Mouse (Mus musculus): ENCODE data around the gene S100a16.

The S100a16 gene

GRCm38 (mm10) chr3:90517711-90518110 lies 19.3 kb upstream of the S100a16 start:
- no peak for DNase-seq (ENCODE audit: low read depth, low spot score)

GRCm38 (mm10) chr3:90525421-90525820 lies 11.6 kb upstream of the S100a16 start:
- DNase-seq (ENCODE audit: low read depth, low spot score), result peak; percentile 71

DNA sequence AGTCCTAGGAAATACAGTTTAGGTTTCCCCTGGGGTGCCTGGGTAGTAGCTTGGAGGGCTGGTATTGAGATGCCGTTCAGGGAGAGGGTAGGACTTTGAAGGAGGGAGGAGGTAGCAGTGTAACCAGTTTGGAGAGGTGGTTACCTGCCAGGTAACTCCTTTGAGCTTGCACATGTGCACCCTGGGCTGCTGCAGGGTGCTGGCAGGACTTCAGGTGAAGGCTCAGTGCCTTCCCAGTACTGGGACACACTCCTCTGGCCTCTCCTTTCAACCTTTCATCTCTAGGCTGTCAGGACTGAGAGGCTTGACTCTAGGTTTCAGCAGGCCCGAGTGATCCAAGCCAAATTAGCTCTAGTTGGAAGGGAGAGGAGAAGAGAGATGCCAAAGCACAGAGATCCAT lies 11.0 kb upstream of the S100a16 start:
- DNase-seq (ENCODE audit: low read depth, low spot score), result no peak

DNA sequence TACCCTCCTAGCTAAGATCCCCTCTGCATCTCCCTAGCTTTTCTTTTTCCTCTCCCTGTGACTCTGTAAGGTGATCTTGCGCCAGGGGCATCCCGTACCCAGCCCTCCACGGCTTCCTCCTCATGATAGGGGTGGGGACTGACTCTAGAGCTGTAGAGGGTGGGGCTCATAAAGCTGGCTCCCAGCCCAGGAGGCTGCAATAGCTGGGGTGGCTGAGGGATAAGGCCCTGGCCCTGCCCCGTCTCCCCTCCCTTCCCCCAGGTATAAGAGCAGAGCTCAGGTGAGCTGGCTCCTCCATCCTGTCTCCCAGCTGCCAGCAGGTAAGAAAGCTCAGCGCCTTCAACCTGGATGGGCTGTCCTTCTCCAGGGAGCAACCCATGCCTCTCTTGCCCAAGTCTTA lies 10.5 kb upstream of the S100a16 start, which contains the start of gene S100a14:
Gene S100a14, plus strand, starts transcription at position 277 of the 400 bp plus-strand sequence.
- no peak for DNase-seq (ENCODE audit: low read depth, low spot score)

DNA sequence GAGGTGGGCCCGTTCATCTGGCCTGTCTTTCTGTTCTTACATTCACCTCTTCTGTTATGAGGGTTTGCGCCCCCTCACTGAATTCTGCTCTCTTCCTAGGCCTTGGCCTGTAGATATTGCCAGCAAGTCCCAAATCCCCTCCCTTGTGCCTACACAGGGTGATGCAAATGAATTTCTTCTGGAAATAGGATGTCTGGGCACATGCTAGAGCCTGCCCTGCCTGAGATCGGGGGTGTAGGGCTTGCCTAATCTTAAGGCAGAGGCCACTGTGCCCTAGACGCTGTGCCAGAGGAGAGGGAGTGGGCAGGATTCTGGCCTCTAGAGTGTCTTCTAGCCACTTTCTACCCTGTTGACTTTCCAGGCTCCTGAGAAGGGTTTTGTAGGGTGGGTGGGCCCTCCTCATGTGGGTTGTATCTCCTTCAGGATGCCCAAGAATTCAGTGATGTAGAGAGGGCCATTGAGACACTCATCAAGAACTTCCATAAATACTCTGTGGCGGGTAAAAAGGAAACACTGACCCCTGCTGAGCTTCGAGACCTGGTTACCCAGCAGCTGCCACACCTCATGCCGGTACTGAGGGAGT lies 9.7 kb upstream of the S100a16 start:
- DNase-seq (ENCODE audit: low read depth, low spot score), result no peak

DNA sequence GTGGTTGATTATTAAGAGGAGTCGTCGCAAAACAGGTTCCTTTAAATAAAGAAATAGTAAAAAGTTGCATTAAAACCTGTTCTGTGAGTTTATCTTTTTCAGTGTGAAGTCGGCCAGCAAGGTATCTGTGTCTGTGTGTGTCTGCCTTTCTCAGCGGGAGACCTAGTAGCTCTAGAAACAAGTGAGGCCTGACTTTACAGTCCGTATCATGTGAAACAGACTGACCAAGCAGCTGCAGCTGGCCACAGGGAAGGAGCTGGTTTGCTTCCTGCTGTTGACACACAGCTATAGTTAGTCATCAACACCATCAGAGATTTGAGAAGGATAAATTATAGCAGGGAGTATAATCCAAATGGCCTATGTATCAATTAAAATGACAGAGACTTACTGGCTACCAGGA lies 5.3 kb upstream of the S100a16 start:
- no peak for DNase-seq (ENCODE audit: low read depth, low spot score)

DNA sequence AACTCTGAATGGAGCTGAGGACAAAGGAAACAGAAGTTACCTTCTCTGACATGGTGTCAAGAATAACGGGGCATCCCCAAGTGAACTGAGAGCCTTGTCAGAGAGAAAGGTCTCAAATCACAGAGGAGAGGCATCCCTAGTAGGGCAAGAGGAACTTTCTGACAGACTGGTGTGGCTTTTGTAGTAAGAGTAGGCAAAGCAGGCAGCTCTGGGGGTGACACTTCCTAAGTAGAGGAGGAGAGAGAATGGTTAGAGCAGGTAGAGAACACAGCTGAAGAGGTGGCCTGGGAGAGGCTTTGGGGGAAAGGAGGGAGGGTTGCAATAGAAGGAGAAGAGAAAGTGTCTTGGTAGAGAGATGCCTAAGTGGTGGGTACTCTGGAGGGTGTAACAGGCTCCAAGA lies 1.6 kb upstream of the S100a16 start:
- no peak for DNase-seq (ENCODE audit: low read depth, low spot score)

DNA sequence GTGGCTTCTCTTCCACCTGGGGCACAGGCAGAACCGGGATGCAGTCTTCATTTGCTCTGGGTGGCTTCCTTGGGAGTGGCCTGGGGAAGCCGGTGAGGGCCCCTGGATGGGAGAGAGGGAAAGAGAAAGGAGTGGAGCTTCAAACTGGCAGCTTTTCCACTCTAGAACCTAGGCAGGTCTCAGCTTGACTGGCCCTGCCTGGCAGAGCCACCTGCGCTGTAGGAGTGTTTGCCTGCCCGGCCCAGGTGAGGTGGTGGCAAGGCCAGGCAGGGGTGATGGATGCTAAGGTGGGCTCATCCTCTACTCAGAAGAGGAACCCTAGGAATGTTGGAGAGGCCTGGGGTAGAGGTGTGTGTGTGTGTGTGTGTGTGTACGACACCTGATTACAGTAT lies 847 bp downstream of the S100a16 start:
- DNase-seq (ENCODE audit: low read depth, low spot score), result no peak

DNA sequence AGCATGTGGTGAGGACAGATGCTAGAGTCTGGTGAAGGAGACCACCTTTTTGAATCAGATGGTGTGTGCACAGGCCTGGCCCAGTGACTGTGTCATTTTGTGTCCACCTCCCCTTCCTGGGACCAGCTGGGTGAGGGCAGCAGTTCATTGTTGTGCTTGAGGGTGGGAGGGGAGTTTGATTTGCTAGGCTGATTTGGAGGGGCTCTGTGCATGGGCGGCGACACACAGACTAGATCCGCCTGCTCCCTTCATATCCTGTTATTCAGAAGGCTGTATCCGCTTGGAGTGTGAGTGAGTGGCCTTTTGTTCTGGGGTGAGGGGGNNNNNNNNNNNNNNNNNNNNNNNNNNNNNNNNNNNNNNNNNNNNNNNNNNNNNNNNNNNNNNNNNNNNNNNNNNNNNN lies 3.9 kb downstream of the S100a16 start:
- DNase-seq (ENCODE audit: low read depth, low spot score), result no peak

- DNase-seq (ENCODE audit: low read depth, low spot score), result no peak
These were observed 12.8 kb downstream of the S100a16 start for GRCm38 (mm10) chr3:90549676-90550420.

DNA sequence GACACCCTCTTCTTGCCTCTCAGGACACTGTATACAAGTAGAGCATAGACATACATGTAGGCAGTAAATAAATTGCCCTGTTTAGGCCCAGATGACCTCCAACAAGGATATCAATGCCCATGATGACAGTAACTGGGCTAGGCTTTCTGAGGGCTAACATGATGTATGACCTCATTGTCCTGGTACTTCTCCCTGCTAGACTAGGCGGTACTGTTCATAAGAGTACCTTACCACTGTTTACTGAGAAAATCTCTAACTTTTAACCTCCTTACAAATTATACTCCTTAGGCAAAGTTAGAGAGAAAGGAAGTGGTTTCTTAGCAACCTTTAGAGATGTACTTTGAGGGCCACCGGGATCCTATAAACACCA lies 13.4 kb downstream of the S100a16 start:
- DNase-seq (ENCODE audit: low read depth, low spot score), result no peak

DNA sequence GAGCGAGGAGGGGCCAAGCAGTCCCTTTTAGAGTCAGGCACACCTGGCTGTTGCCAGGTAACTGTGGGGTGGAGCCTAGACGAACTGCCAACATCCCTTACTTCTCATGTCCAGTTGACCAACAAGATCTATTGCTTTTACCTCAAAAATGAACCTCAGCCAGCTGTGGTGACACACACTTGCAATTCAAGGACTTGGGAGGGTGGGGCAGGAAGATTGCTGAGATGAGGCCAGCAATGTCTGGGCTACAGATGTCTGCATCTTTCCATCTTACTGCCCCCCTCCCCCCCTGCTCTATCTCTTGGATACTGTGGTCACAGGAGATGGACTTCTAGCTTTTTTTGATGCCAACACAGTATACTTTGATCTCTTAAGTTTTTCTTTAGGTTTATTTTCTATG lies 15.2 kb downstream of the S100a16 start:
- no peak for DNase-seq (ENCODE audit: low read depth, low spot score)

- DNase-seq (ENCODE audit: low read depth, low spot score), result no peak
These were observed 18.9 kb downstream of the S100a16 start for GRCm38 (mm10) chr3:90555954-90556353.

DNA sequence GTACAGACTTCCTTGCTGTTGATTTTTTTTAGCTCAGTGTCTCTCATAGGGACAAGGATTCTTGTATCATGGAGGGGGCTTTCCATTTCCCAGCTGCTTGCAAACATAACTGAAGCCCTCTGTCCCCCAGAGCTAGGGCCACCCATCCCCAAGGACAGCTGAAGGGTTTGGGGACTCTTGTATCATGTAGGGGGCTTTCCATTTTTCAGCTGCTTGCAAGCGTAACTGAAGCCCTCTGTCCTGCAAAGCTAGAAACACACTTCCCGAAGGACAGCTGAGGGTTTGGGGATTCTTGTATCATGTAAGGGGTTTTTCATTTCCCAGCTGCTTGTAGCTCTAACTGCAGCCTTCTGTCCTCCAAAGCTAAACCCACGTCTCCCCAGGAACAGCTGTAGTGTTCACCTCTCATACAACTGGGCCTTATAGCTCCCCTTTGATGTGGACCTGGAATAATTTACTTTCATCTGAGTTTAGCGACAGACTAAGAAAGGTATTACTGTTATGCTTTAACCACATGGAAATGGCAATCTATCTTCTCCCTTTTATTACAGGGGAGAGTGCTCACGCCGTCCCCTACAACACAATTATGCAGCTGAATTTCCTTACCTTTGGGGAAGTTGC lies 23.1 kb downstream of the S100a16 start, which contains the start of gene S100a3:
Gene S100a3, plus strand, starts transcription at position 571 of the 621 bp plus-strand sequence.
- no peak for DNase-seq (ENCODE audit: low read depth, low spot score)

- no peak for DNase-seq (ENCODE audit: low read depth, low spot score)
These were observed 37.6 kb downstream of the S100a16 start for GRCm38 (mm10) chr3:90574691-90575090.

GRCm38 (mm10) chr3:90575320-90575719 lies 38.3 kb downstream of the S100a16 start:
- DNase-seq (ENCODE audit: low read depth, low spot score), result no peak

GRCm38 (mm10) chr3:90576351-90577001 lies 39.4 kb downstream of the S100a16 start:
- DNase-seq (ENCODE audit: low read depth, low spot score), result no peak

GRCm38 (mm10) chr3:90579433-90579832 lies 42.4 kb downstream of the S100a16 start:
- DNase-seq (ENCODE audit: low read depth, low spot score), result no peak

- no peak for DNase-seq (ENCODE audit: low read depth, low spot score)
These were observed 44.1 kb downstream of the S100a16 start for GRCm38 (mm10) chr3:90581141-90581540.

GRCm38 (mm10) chr3:90582156-90582555 lies 45.1 kb downstream of the S100a16 start:
- peak; percentile 38 for DNase-seq (ENCODE audit: low read depth, low spot score)

GRCm38 (mm10) chr3:90582556-90582955 lies 45.5 kb downstream of the S100a16 start:
- DNase-seq (ENCODE audit: low read depth, low spot score), result no peak

GRCm38 (mm10) chr3:90583893-90584292 lies 46.8 kb downstream of the S100a16 start:
- DNase-seq (ENCODE audit: low read depth, low spot score), result no peak
